Mouse (Mus musculus) heart, embryonic 13.5 days (tissue): ENCODE data around the gene Cblb. TPM values are rescaled to one million over a fixed set of nuclear protein-coding genes. Genes with fewer than 3 reads are reported as not detected.

ENCODE experiments used
- ATAC-seq: fragments of 200-750 bp; cut with Nextera tagmentation; 2 replicates; pipeline ENCODE4 v1.8.0; 2017; ENCODE audit warnings: moderate TSS enrichment; ENCODE audit not compliant: insufficient number of reproducible peaks, low FRiP score, low TSS enrichment; ENCODE audit errors: extremely low read depth
- H3K27ac ChIP-seq: fragments of 300-500 bp; sonication (generic); replicated peaks from 2 replicates; pipeline ENCODE4 v1.5.1; 2015; ENCODE audit warnings: moderate library complexity, mild to moderate bottlenecking, inconsistent platforms
- H3K27me3 ChIP-seq: fragments of 300-500 bp; sonication (generic); replicated peaks from 2 replicates; pipeline ENCODE4 v1.6.1; 2015; ENCODE audit warnings: mild to moderate bottlenecking, inconsistent platforms
- H3K36me3 ChIP-seq: fragments of 300-500 bp; sonication (generic); 2 replicates; pipeline ENCODE4 v1.6.1; 2015; ENCODE audit warnings: mild to moderate bottlenecking, inconsistent platforms
- H3K4me1 ChIP-seq: fragments of 300-500 bp; sonication (generic); 2 replicates; pipeline ENCODE4 v1.6.1; 2015; ENCODE audit warnings: inconsistent platforms
- H3K4me2 ChIP-seq: fragments of 300-500 bp; sonication (generic); 2 replicates; pipeline ENCODE4 v1.6.1; 2015; ENCODE audit warnings: inconsistent platforms, mild to moderate bottlenecking, moderate library complexity
- H3K4me3 ChIP-seq: fragments of 300-500 bp; sonication (generic); 2 replicates; pipeline ENCODE4 v1.5.1; 2015; ENCODE audit warnings: moderate library complexity, mild to moderate bottlenecking, inconsistent platforms
- H3K9ac ChIP-seq: fragments of 300-500 bp; sonication (generic); 2 replicates; pipeline ENCODE4 v1.6.1; 2015; ENCODE audit warnings: inconsistent platforms, mild to moderate bottlenecking, moderate library complexity
- H3K9me3 ChIP-seq: fragments of 300-500 bp; sonication (generic); 2 replicates; pipeline ENCODE4 v1.6.1; 2016; ENCODE audit warnings: inconsistent platforms
- WGBS: fragments of 180-500 bp; shearing (Covaris S2); methylation state at CpG from one replicate; pipeline ENCODE4 v1.1.7; 2015; ENCODE audit warnings: mixed read lengths; 5-methylcytosine and 5-hydroxymethylcytosine counted together
- polyA plus RNA-seq: library from polyadenylated mRNA; unstranded; fragments of >200 nt; fragmentation: Nextera tagmentation; extraction: Ambion mirVana; gene quantifications from 2 replicates; pipeline ENCODE4 v1.2.1, GENCODE M21; 2015

Gene Cblb
- polyA plus RNA-seq, 1 experiment from 2014 or later, result 9.2 TPM

DNA sequence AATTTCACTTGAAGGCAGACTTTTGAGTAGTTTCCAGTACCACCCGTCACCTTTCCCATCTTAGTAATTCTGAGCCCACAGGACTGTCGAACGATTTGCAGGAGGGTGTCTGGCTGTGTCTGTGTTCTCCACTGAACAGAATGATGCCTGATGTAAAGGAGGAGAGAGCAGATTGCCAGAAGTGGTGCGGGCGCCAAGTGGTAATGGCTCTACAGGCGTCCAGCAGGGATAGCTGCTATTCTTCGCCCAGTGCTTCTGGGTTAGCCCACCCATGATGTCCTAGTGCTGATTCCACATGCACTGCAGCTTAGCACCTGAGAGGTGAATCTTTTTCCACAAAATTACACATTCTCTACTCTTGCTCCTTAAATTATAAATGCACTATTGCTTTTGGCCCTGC, 45.6 kb downstream of the Cblb start:
- no peak for ATAC-seq
- Histone ChIP-seq H3K4me1 (peaks cover 70% of the 10 kb centered on the region), H3K4me2 (no peak overlapping the region), H3K9ac (no peak overlapping the region), H3K9me3 (no peaks in the 10 kb centered on the region), H3K27me3 (no peaks in the 10 kb centered on the region), H3K27ac (0 out of 2 replicates have a peak overlapping the region, but pooled peaks have one; percentile 2), H3K4me3 (no peak overlapping the region), H3K36me3 (no peaks in the 10 kb centered on the region)
- WGBS, result 55% methylated on average over 7 of the region's 7 CpGs

- no peaks in the 10 kb centered on the region for H3K36me3 ChIP-seq
- no peak for ATAC-seq
- 56% methylated on average over 4 of the region's 4 CpGs for WGBS
- peaks cover 63% of the 10 kb centered on the region for H3K4me1 ChIP-seq
- no peak overlapping the region for H3K27ac ChIP-seq
- no peak overlapping the region for H3K9ac ChIP-seq
- H3K9me3 ChIP-seq, result no peaks in the 10 kb centered on the region
- no peak overlapping the region for H3K4me2 ChIP-seq
- no peak overlapping the region for H3K4me3 ChIP-seq
- no peaks in the 10 kb centered on the region for H3K27me3 ChIP-seq
Measured at GRCm38 (mm10) chr16:52077901-52078300, 46.9 kb downstream of the Cblb start.

DNA sequence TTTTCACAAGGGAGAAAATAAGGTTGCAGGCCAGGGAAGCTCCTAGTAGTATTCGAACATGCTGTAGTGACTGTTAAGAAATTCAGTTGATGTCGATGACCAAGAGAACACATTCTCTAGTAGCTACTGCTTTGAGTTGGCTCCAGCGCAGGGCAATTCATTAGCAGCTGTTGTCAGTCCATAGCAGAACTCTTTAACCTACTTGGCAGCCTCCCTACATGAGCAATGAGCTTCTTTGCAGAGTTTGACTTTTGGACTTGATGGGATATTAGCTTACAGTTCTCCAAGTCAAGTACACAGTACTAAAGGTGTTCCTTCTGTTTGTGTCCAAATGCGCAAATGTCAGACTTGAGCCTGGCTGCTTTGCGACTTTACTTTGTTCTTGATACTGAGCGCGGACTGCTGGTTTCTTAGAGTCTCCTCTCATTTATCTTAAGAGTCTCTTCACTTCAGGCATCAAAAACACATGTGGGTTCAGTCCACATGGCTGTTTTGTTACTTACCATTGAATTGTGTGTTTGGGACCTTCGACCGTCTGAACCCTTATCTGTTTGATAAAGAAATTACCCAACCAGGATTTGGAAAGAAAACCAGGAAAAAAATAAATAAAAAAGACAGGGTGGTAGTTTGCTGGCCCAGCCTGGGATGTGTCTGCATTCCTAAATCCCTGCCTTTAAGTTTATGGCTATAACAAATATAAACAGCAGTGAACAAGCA, 47.9 kb downstream of the Cblb start:
- 46% methylated on average over 9 of the region's 9 CpGs for WGBS
- no peak overlapping the region for H3K9ac ChIP-seq
- peaks cover 59% of the 10 kb centered on the region for H3K4me1 ChIP-seq
- H3K27ac ChIP-seq, result peak overlapping the region; percentile 38
- H3K9me3 ChIP-seq, result no peaks in the 10 kb centered on the region
- no peaks in the 10 kb centered on the region for H3K27me3 ChIP-seq
- H3K36me3 ChIP-seq, result no peaks in the 10 kb centered on the region
- H3K4me2 ChIP-seq, result no peak overlapping the region
- H3K4me3 ChIP-seq, result no peak overlapping the region
- no peak for ATAC-seq

DNA sequence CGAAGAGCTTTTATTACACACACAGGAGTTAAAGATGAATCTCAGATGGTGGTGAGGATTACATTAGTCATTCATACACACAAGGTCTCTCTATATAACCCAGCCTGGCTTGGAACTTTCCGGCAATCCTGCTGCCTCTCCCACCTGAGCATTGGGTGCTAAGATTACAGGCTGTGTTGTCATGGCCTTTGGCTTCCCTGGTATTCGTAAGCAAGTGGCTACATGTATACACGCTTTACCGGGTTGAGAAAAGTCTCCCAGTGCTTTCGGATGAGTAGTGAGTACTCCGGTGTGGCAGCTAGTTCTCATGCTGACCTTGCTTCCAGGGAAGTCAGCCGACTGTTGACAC, 48.4 kb downstream of the Cblb start:
- Histone ChIP-seq H3K9me3 (no peaks in the 10 kb centered on the region), H3K4me3 (no peak overlapping the region), H3K27ac (peak overlapping the region; percentile 38), H3K36me3 (no peaks in the 10 kb centered on the region), H3K9ac (no peak overlapping the region), H3K4me2 (no peak overlapping the region), H3K4me1 (peaks cover 59% of the 10 kb centered on the region), H3K27me3 (no peaks in the 10 kb centered on the region)
- 83% methylated on average over 8 of the region's 8 CpGs for WGBS
- no peak for ATAC-seq

DNA sequence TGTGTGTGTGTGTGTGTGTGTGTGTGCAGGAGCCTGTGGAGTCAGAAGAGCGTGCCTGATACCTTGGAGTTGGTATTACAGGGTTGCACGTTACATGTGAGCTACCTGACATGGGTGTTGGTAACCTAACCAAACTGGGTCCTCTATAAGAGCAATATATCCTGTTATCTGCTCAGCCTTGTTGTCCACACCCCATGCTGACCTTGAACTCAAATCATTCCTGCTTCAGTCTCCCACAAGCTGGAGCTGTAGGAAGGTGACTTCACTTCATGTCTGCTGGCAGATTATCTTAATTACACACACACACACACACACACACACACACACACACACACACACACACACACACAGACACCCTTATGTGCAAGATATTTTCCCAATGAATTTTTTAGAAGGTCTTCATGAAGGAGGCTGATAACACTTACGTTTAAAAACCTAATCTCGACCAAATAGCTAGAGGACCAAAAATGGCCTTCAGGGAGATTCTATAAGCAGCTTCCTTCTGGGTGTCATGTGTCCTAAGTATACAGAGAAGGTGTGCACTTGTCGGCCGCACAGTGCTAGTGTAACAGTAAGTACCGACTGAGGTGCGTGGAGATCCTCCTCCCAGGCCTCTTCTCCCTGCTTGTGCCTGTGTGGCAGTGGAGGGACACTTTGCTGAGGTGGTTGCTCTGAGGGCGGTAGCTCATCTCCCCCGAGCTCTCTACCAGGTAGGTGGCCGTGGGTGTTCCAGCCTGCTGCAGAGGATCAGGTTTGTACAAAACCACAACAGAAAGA, 49.8 kb downstream of the Cblb start:
- no peak overlapping the region for H3K27ac ChIP-seq
- H3K9ac ChIP-seq, result no peak overlapping the region
- H3K27me3 ChIP-seq, result no peaks in the 10 kb centered on the region
- no peak overlapping the region for H3K4me2 ChIP-seq
- no peaks in the 10 kb centered on the region for H3K9me3 ChIP-seq
- no peak overlapping the region for H3K4me3 ChIP-seq
- H3K4me1 ChIP-seq, result peaks cover 59% of the 10 kb centered on the region
- no peaks in the 10 kb centered on the region for H3K36me3 ChIP-seq
- WGBS, result 64% methylated on average over 11 of the region's 11 CpGs
- no peak for ATAC-seq

- H3K4me2 ChIP-seq, result no peak overlapping the region
- no peak overlapping the region for H3K9ac ChIP-seq
- no peaks in the 10 kb centered on the region for H3K36me3 ChIP-seq
- 24% methylated on average over 3 of the region's 3 CpGs for WGBS
- H3K27me3 ChIP-seq, result no peaks in the 10 kb centered on the region
- no peak overlapping the region for H3K4me3 ChIP-seq
- H3K4me1 ChIP-seq, result peaks cover 58% of the 10 kb centered on the region
- H3K27ac ChIP-seq, result no peak overlapping the region
- ATAC-seq, result no peak
- H3K9me3 ChIP-seq, result no peaks in the 10 kb centered on the region
Measured at GRCm38 (mm10) chr16:52081756-52082155, 50.7 kb downstream of the Cblb start.

DNA sequence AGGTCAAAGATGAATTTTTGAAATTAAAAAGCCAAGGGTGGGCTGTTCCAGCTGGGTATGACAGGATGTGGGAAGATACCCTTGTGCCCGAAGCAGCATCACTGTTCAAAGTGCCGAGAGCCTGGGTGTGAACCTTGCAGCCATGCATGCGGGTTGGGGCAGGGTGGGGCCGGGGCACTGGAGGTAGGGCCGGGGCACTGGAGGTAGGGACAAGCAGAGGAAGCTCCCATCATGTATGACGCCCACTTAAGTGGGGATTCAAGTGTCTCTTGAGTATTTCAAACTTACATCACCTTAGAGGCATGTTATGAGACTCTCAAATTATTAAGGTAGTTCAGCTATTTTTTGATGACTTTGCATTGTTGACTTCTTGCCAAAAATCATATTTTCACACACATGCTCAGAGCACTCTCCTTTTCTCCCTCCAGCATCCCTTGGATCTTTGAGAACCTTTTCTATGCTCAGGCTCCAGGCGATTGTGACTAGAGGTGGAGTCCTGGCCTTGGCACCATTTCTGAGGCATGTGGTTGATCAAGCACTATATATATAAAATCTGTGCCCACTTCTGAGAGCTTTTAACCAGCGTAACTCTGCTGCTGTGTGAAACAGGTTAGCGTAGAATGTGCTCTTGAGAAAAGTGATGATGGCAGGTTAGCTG, 55.9 kb downstream of the Cblb start:
- H3K4me3 ChIP-seq, result no peak overlapping the region
- ATAC-seq, result no peak
- WGBS, result 77% methylated on average over 9 of the region's 9 CpGs

DNA sequence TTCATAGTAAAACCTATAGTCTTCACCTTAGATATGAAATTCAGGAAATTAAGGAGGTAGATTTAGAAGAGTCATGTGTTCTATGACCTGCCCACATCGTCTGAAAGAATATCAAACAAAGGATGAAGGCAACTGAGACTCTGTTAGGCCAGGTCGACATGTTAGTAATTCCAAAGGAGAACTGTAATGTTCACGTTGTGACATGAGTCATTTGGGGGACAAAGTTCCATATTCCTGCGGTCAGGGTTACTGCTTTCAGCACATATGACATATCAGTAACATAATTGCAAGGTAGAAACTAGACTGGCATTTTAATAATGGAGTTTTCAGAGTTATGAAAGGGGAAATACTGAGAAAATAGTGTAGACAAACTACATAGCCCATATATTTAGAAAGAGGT, 58.3 kb downstream of the Cblb start:
- WGBS, result 77% methylated on average over 4 of the region's 4 CpGs

More for the DNA sequence above, 55.9 kb downstream of the Cblb start:
- H3K9ac ChIP-seq, result no peak overlapping the region
- peaks cover 11% of the 10 kb centered on the region for H3K36me3 ChIP-seq
- no peaks in the 10 kb centered on the region for H3K27me3 ChIP-seq
- no peak overlapping the region for H3K27ac ChIP-seq
- H3K4me2 ChIP-seq, result no peak overlapping the region
- H3K9me3 ChIP-seq, result no peaks in the 10 kb centered on the region
- H3K4me1 ChIP-seq, result peaks cover 19% of the 10 kb centered on the region

DNA sequence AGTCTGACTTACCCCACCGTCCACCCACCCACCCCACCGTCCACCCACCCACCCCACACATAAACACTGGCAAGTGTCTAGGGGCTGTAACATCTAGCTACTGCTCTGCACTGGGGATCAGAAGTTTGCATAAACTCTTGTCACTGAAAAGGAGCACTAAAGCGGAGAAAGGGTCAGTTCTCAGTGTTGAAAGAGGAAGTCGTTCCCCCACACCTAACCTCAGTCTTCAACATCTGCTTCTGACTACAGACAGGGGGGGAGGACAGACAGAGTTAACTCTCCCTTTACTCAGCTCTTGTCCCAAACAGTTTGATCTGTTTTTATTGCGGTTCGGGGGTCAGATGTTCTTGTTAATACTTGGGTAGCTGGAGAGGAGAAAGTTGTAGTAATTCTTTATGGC, 59.9 kb downstream of the Cblb start:
- peaks cover 45% of the 10 kb centered on the region for H3K4me1 ChIP-seq
- peaks cover 11% of the 10 kb centered on the region for H3K36me3 ChIP-seq
- 73% methylated on average over 6 of the region's 6 CpGs for WGBS
- no peak overlapping the region for H3K9ac ChIP-seq
- no peak overlapping the region for H3K27ac ChIP-seq
- no peak overlapping the region for H3K4me3 ChIP-seq
- H3K9me3 ChIP-seq, result no peaks in the 10 kb centered on the region
- ATAC-seq, result no peak
- no peaks in the 10 kb centered on the region for H3K27me3 ChIP-seq
- H3K4me2 ChIP-seq, result no peak overlapping the region

More for the DNA sequence above, 58.3 kb downstream of the Cblb start:
- no peak for ATAC-seq
- Histone ChIP-seq H3K4me3 (no peak overlapping the region), H3K9me3 (no peaks in the 10 kb centered on the region), H3K27ac (no peak overlapping the region), H3K9ac (no peak overlapping the region), H3K36me3 (peaks cover 11% of the 10 kb centered on the region), H3K27me3 (no peaks in the 10 kb centered on the region), H3K4me2 (no peak overlapping the region), H3K4me1 (peaks cover 34% of the 10 kb centered on the region)

GRCm38 (mm10) chr16:52093325-52094253, 62.6 kb downstream of the Cblb start:
- no peak overlapping the region for H3K9ac ChIP-seq
- H3K9me3 ChIP-seq, result no peaks in the 10 kb centered on the region
- H3K27me3 ChIP-seq, result no peaks in the 10 kb centered on the region
- 59% methylated on average over 9 of the region's 9 CpGs for WGBS
- H3K4me2 ChIP-seq, result no peak overlapping the region
- H3K36me3 ChIP-seq, result peaks cover 11% of the 10 kb centered on the region
- H3K4me1 ChIP-seq, result peaks cover 40% of the 10 kb centered on the region
- H3K4me3 ChIP-seq, result no peak overlapping the region
- peak overlapping the region; percentile 82 for H3K27ac ChIP-seq
- no peak for ATAC-seq
